ENCODE assay signal across 22 mouse cellular contexts in genomic region chr5:4560370-4561138, GRCm38 (mm10).
DNase-seq lines count a peak whose midpoint lies in the region; ATAC-seq and TF ChIP-seq lines count a peak whose summit lies in the region.
"Had no signal": no experiment of that assay in that cellular context is flagged by ENCODE, and none has a peak within 500 bp of the region (broad histone marks: within the 10 kb centered on the region; RNA-seq: fewer than 3 reads in every experiment).

No protein-coding gene starts in this region.

- DNase-seq in embryonic facial prominence, embryonic 11.5 days (ENCODE audit: low spot score), result peak; percentile 33
- no peak for DNase-seq in embryonic facial prominence, embryonic 10.5 days (ENCODE audit: low spot score)
- DNase-seq in kidney, postnatal 10 days, result no peak
- DNase-seq in brain, embryonic 14.5 days (ENCODE audit: low read depth), result peak; percentile 48
- peak; percentile 42 for DNase-seq in limb, embryonic 10.5 days (ENCODE audit: low spot score)
- DNase-seq: adrenal gland, postnatal 14 days; cerebellum, adult 8-10 months; cerebellum, postnatal 36 days; liver, embryonic 13.5 days; lung, adult 2 months; right cerebral cortex, adult 18-20 months; right cerebral cortex, postnatal 4 days; thymus, postnatal 14 days had no signal

- no peaks in the 10 kb centered on the region for H3K9me3 ChIP-seq in embryonic facial prominence, embryonic 11.5 days (replicated peaks; ENCODE audit: control insufficient read depth, low read length)
- no peaks in the 10 kb centered on the region for H3K9me3 ChIP-seq in embryonic facial prominence, embryonic 10.5 days
- no peaks in the 10 kb centered on the region for H3K9me3 ChIP-seq in kidney, embryonic 14.5 days (ENCODE audit: control insufficient read depth, low read length)
- no peaks in the 10 kb centered on the region for H3K9me3 ChIP-seq in limb, embryonic 10.5 days (replicated peaks)
- H3K9me3 ChIP-seq: heart, embryonic 10.5 days; hindbrain, embryonic 15.5 days; liver, embryonic 13.5 days had no signal

- TF ChIP-seq POLR2A in brain, embryonic 14.5 days (IDR thresholded peaks at IDR 0.05; ENCODE audit: borderline replicate concordance, extremely low read depth, insufficient read depth, insufficient read length, poor library complexity, severe bottlenecking), result no peak

- no peaks in the 10 kb centered on the region for H3K36me3 ChIP-seq in embryonic facial prominence, embryonic 11.5 days (replicated peaks; ENCODE audit: control insufficient read depth, insufficient read depth, low read depth, low read length)
- no peaks in the 10 kb centered on the region for H3K36me3 ChIP-seq in embryonic facial prominence, embryonic 10.5 days (replicated peaks)
- H3K36me3 ChIP-seq in kidney, embryonic 14.5 days (ENCODE audit: control insufficient read depth, insufficient read depth, low read length), result no peaks in the 10 kb centered on the region
- H3K36me3 ChIP-seq in limb, embryonic 10.5 days, result no peaks in the 10 kb centered on the region
- H3K36me3 ChIP-seq: embryonic facial prominence, embryonic 13.5 days; heart, embryonic 10.5 days; hindbrain, embryonic 15.5 days; liver, embryonic 13.5 days had no signal

- no peak overlapping the region for H3K4me2 ChIP-seq in embryonic facial prominence, embryonic 11.5 days (ENCODE audit: low read depth, low read length)
- no peak overlapping the region for H3K4me2 ChIP-seq in kidney, embryonic 14.5 days (replicated peaks; ENCODE audit: low read depth, low read length)
- H3K4me2 ChIP-seq: embryonic facial prominence, embryonic 13.5 days; hindbrain, embryonic 15.5 days; liver, embryonic 13.5 days; midbrain, embryonic 11.5 days had no signal

- no peak for ATAC-seq in embryonic facial prominence, embryonic 11.5 days (replicated peaks; ENCODE audit: insufficient number of reproducible peaks, low FRiP score, low TSS enrichment, low read depth)
- ATAC-seq in kidney, embryonic 14.5 days (ENCODE audit: low FRiP score, low TSS enrichment), result peak; percentile 76
- ATAC-seq in CD4-positive, CD25-positive, alpha-beta regulatory T cell, adult 4 months, result no peak
- ATAC-seq: intestine, postnatal 0 days had no signal

- no peak overlapping the region for H3K27ac ChIP-seq in embryonic facial prominence, embryonic 11.5 days (replicated peaks; ENCODE audit: low read depth, low read length)
- no peak overlapping the region for H3K27ac ChIP-seq in embryonic facial prominence, embryonic 10.5 days (replicated peaks)
- H3K27ac ChIP-seq in kidney, embryonic 14.5 days (ENCODE audit: low read depth, low read length), result no peak overlapping the region
- H3K27ac ChIP-seq in limb, embryonic 10.5 days, result 0 out of 2 replicates have a peak overlapping the region, but pooled peaks have one; percentile 53
- H3K27ac ChIP-seq: embryonic facial prominence, embryonic 13.5 days; heart, embryonic 10.5 days; hindbrain, embryonic 15.5 days; liver, embryonic 13.5 days; macrophage had no signal

- H3K4me3 ChIP-seq in embryonic facial prominence, embryonic 11.5 days (ENCODE audit: low read depth, low read length), result no peak overlapping the region
- H3K4me3 ChIP-seq in embryonic facial prominence, embryonic 10.5 days, result no peak overlapping the region
- no peak overlapping the region for H3K4me3 ChIP-seq in kidney, embryonic 14.5 days (ENCODE audit: low read length)
- H3K4me3 ChIP-seq in limb, embryonic 10.5 days, result no peak overlapping the region
- H3K4me3 ChIP-seq: embryonic facial prominence, embryonic 13.5 days; erythroblast, embryonic 14.5 days; heart, embryonic 10.5 days; hindbrain, embryonic 15.5 days; liver, embryonic 13.5 days had no signal

- whole genome bisulfite sequencing in embryonic facial prominence, embryonic 11.5 days, result 71% methylated on average over 7 of the region's 7 CpGs
- WGBS in embryonic facial prominence, embryonic 10.5 days, result 80% methylated on average over 7 of the region's 7 CpGs
- 50% methylated on average over 7 of the region's 7 CpGs for WGBS in kidney, embryonic 14.5 days
- 36% methylated on average over 7 of the region's 7 CpGs for WGBS in limb, embryonic 10.5 days

- TF ChIP-seq CTCF in brain, embryonic 14.5 days (IDR thresholded peaks at IDR 0.05; ENCODE audit: borderline replicate concordance, extremely low read depth, insufficient read depth, insufficient read length), result no peak

- no peaks in the 10 kb centered on the region for H3K27me3 ChIP-seq in embryonic facial prominence, embryonic 11.5 days (ENCODE audit: control insufficient read depth, insufficient read depth, low read length)
- H3K27me3 ChIP-seq in embryonic facial prominence, embryonic 10.5 days (replicated peaks; ENCODE audit: low read depth, poor library complexity, severe bottlenecking), result no peaks in the 10 kb centered on the region
- no peaks in the 10 kb centered on the region for H3K27me3 ChIP-seq in kidney, embryonic 14.5 days (ENCODE audit: control insufficient read depth, insufficient read depth, low read length)
- H3K27me3 ChIP-seq in limb, embryonic 10.5 days (ENCODE audit: low read depth, poor library complexity, severe bottlenecking), result no peaks in the 10 kb centered on the region
- H3K27me3 ChIP-seq: embryonic facial prominence, embryonic 13.5 days; hindbrain, embryonic 15.5 days; liver, embryonic 13.5 days had no signal

- no peaks in the 10 kb centered on the region for H3K4me1 ChIP-seq in embryonic facial prominence, embryonic 11.5 days (ENCODE audit: control insufficient read depth, insufficient read depth, low read length)
- 0 out of 2 replicates have a peak, but pooled peaks cover 5% of the 10 kb centered on the region for H3K4me1 ChIP-seq in embryonic facial prominence, embryonic 10.5 days
- H3K4me1 ChIP-seq in kidney, embryonic 14.5 days (ENCODE audit: control insufficient read depth, insufficient read depth, low read length), result no peaks in the 10 kb centered on the region
- H3K4me1 ChIP-seq in limb, embryonic 10.5 days, result peaks cover 35% of the 10 kb centered on the region
- H3K4me1 ChIP-seq: embryonic facial prominence, embryonic 13.5 days; heart, embryonic 10.5 days; hindbrain, embryonic 15.5 days; liver, embryonic 13.5 days had no signal

- no peak overlapping the region for H3K9ac ChIP-seq in embryonic facial prominence, embryonic 11.5 days (replicated peaks; ENCODE audit: low read length)
- H3K9ac ChIP-seq in kidney, embryonic 14.5 days (ENCODE audit: low read depth, low read length), result no peak overlapping the region
- H3K9ac ChIP-seq: embryonic facial prominence, embryonic 13.5 days; hindbrain, embryonic 15.5 days; liver, embryonic 13.5 days had no signal

Comparison
In these comparisons a context has a peak if more than half of its experiments do, and no peak if none do; other contexts are left out.
1. DNase-seq: peak in embryonic facial prominence, embryonic 11.5 days (single experiment), brain, embryonic 14.5 days (single experiment) and limb, embryonic 10.5 days (single experiment); none in embryonic facial prominence, embryonic 10.5 days (single experiment) and kidney, postnatal 10 days (single experiment).